Mouse (Mus musculus) hindbrain, postnatal 0 days (tissue): Measurements from ENCODE around the gene Alk. TPM values are rescaled to one million over a fixed set of nuclear protein-coding genes. Genes with fewer than 3 reads are reported as not detected.

Source experiments
- ATAC-seq: fragments of 200-750 bp; cut with Nextera tagmentation; 2 replicates; pipeline ENCODE4 v1.8.0; 2017; ENCODE audit warnings: mild to moderate bottlenecking, moderate TSS enrichment, moderate library complexity
- DNase-seq: peaks from one replicate; pipeline ENCODE4 v3.0.0-alpha.2; 2015; ENCODE audit warnings: low spot score
- H3K27ac ChIP-seq: fragments of 300-500 bp; sonication (generic); 2 replicates; pipeline ENCODE4 v1.5.1; 2014; ENCODE audit warnings: mild to moderate bottlenecking
- H3K27me3 ChIP-seq: fragments of 300-500 bp; sonication (generic); 2 replicates; pipeline ENCODE4 v1.6.1; 2014; ENCODE audit warnings: low read length, mixed read lengths; ENCODE audit not compliant: insufficient read depth
- H3K36me3 ChIP-seq: fragments of 300-500 bp; sonication (generic); 2 replicates; pipeline ENCODE4 v1.6.1; 2014; ENCODE audit warnings: low read length, mixed read lengths; ENCODE audit not compliant: insufficient read depth
- H3K4me1 ChIP-seq: fragments of 300-500 bp; sonication (generic); 2 replicates; pipeline ENCODE4 v1.6.1; 2014; ENCODE audit warnings: antibody characterized with exemption, low read length, mixed read lengths; ENCODE audit not compliant: insufficient read depth
- H3K4me2 ChIP-seq: fragments of 300-500 bp; sonication (generic); 2 replicates; pipeline ENCODE4 v1.6.1; 2014; ENCODE audit warnings: low read depth, mild to moderate bottlenecking, low read length, moderate library complexity, mixed read lengths
- H3K4me3 ChIP-seq: fragments of 300-500 bp; sonication (generic); 2 replicates; pipeline ENCODE4 v1.5.1; 2014; ENCODE audit warnings: low read length
- H3K9ac ChIP-seq: fragments of 300-500 bp; sonication (generic); replicated peaks from 2 replicates; pipeline ENCODE4 v1.6.1; 2014; ENCODE audit warnings: mild to moderate bottlenecking, low read length, moderate library complexity, mixed read lengths
- H3K9me3 ChIP-seq: fragments of 300-500 bp; sonication (generic); 2 replicates; pipeline ENCODE4 v1.6.1; 2016; ENCODE audit warnings: low read length, mixed read lengths
- CTCF ChIP-seq: IDR thresholded peaks from 2 replicates; pipeline ENCODE4 v1.5.1; 2016; ENCODE audit warnings: antibody characterized with exemption, control low read depth, low read depth
- WGBS: fragments of 180-500 bp; shearing (Covaris S2); extraction: QIAGEN DNeasy Blood & Tissue Kit; methylation state at CpG from one replicate; pipeline ENCODE4 v1.1.7; 2014; 5-methylcytosine and 5-hydroxymethylcytosine counted together
- polyA plus RNA-seq: library from polyadenylated mRNA; unstranded; fragments of >200 nt; fragmentation: Nextera tagmentation; extraction: Ambion mirVana; gene quantifications from 2 replicates; pipeline ENCODE4 v1.2.1, GENCODE M21; 2015
- total RNA-seq: library from RNA; depleted of rRNA; stranded (reverse); fragments of >200 nt; gene quantifications from 2 replicates; pipeline ENCODE4 v1.2.3, GENCODE M21; 2014

Gene Alk
- total and polyA plus RNA-seq, 2 experiments from 2014 or later = 3.4 to 17.1 TPM

DNA sequence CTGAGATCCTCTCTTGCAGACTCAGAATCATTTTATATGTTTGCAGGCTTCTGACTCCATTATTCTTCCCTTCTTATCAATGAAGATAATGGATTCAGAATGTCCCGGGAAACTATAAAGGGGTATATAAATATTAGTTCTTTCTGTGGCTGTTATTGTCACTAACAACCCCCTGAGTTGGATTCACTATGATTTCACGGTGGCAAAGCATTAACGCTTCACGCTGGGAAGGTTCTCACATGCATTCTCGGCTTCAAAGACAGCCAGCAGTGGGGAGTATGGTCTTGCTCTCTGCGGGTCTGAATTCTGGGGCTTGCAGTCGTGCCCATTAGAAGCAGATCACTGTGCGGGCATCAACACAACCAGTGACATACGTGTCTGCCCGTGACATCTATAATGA lies 34.9 kb downstream of the Alk start:
- Histone ChIP-seq H3K36me3 (no peaks in the 10 kb centered on the region), H3K27ac (no peak overlapping the region), H3K4me2 (no peak overlapping the region), H3K27me3 (no peaks in the 10 kb centered on the region), H3K4me1 (no peaks in the 10 kb centered on the region), H3K9me3 (no peaks in the 10 kb centered on the region), H3K4me3 (no peak overlapping the region), H3K9ac (no peak overlapping the region)
- no peak for TF ChIP-seq CTCF
- ATAC-seq (no peak), DNase-seq (peak; percentile 27)
- 35% methylated on average over 10 of the region's 10 CpGs for WGBS

GRCm38 (mm10) chr17:72563423-72563822 lies 41.0 kb downstream of the Alk start:
- H3K36me3 ChIP-seq = no peaks in the 10 kb centered on the region
- H3K4me2 ChIP-seq = no peak overlapping the region
- WGBS = 66% methylated on average over 5 of the region's 5 CpGs
- H3K4me1 ChIP-seq = no peaks in the 10 kb centered on the region
- H3K27me3 ChIP-seq = no peaks in the 10 kb centered on the region
- H3K4me3 ChIP-seq = no peak overlapping the region
- H3K9ac ChIP-seq = no peak overlapping the region
- TF ChIP-seq CTCF = no peak
- H3K9me3 ChIP-seq = no peaks in the 10 kb centered on the region
- no peak overlapping the region for H3K27ac ChIP-seq
- DNase-seq (no peak), ATAC-seq (no peak)

GRCm38 (mm10) chr17:72561471-72561870 lies 43.0 kb downstream of the Alk start:
- ATAC-seq = no peak
- Histone ChIP-seq H3K4me3 (no peak overlapping the region), H3K9me3 (no peaks in the 10 kb centered on the region), H3K9ac (no peak overlapping the region), H3K4me1 (no peaks in the 10 kb centered on the region), H3K36me3 (no peaks in the 10 kb centered on the region), H3K4me2 (no peak overlapping the region), H3K27me3 (no peaks in the 10 kb centered on the region), H3K27ac (no peak overlapping the region)
- TF ChIP-seq CTCF = no peak
- no peak for DNase-seq
- 33% methylated on average over 3 of the region's 3 CpGs for WGBS

- WGBS = 79% methylated on average over 1 of the region's 1 CpGs
- Histone ChIP-seq H3K9me3 (no peaks in the 10 kb centered on the region), H3K4me3 (no peak overlapping the region), H3K36me3 (no peaks in the 10 kb centered on the region), H3K4me1 (no peaks in the 10 kb centered on the region), H3K27me3 (no peaks in the 10 kb centered on the region), H3K9ac (no peak overlapping the region), H3K27ac (no peak overlapping the region), H3K4me2 (no peak overlapping the region)
- no peak for TF ChIP-seq CTCF
- DNase-seq = no peak
- ATAC-seq = no peak
Measured at GRCm38 (mm10) chr17:72560771-72561170, 43.7 kb downstream of the Alk start.

GRCm38 (mm10) chr17:72557029-72557735 lies 47.2 kb downstream of the Alk start:
- no peak for ATAC-seq
- 52% methylated on average over 6 of the region's 6 CpGs for WGBS

DNA sequence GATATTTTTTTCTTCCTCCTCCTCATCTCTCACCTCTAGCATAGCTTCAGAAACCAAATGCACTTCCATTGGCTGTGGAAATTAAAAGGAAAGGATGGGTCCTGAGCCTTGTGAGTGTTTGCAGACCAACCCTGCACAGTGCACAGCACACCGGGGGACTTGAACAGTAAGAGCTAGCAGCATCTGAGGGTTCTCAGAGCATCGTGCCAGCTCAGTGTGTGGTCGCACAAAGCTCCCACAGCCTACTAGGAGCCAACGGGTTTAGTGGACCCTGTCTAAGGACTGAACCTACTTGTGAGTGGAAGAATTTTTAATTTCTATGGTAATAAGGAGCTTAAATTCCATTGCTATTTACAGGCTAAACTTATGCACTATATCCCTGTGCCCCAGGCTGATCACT lies 58.2 kb downstream of the Alk start:
- H3K4me1 ChIP-seq = no peaks in the 10 kb centered on the region
- no peak overlapping the region for H3K4me2 ChIP-seq
- WGBS = 71% methylated on average over 4 of the region's 4 CpGs
- no peak overlapping the region for H3K27ac ChIP-seq
- DNase-seq (no peak), ATAC-seq (no peak)
- no peak for TF ChIP-seq CTCF
- H3K9ac ChIP-seq = no peak overlapping the region
- no peaks in the 10 kb centered on the region for H3K9me3 ChIP-seq
- H3K27me3 ChIP-seq = no peaks in the 10 kb centered on the region
- H3K4me3 ChIP-seq = no peak overlapping the region
- H3K36me3 ChIP-seq = no peaks in the 10 kb centered on the region

More at GRCm38 (mm10) chr17:72557029-72557735, 47.2 kb downstream of the Alk start:
- Histone ChIP-seq H3K9ac (no peak overlapping the region), H3K27me3 (no peaks in the 10 kb centered on the region), H3K27ac (no peak overlapping the region), H3K4me1 (no peaks in the 10 kb centered on the region), H3K9me3 (no peaks in the 10 kb centered on the region), H3K4me2 (no peak overlapping the region), H3K36me3 (no peaks in the 10 kb centered on the region), H3K4me3 (no peak overlapping the region)
- DNase-seq = no peak
- no peak for TF ChIP-seq CTCF

DNA sequence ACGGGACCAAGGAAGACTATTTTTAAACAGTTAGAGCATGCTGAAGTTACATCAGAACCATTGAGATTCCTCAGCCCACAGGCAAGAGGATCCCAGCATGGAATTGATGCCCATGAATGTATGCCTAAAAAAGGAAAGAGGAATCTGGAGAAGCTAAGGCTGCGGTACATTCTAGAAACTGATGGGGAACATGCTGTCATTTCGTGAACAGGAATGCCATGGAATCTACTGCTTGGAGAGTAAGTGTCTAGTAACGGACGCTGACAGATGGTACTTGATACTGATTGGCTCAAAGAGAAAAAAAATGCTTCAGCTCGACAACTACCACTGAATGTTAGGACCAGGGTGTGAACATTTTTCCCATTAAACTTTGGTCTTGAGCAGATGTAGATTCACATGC lies 69.1 kb downstream of the Alk start:
- TF ChIP-seq CTCF = no peak
- Histone ChIP-seq H3K36me3 (no peaks in the 10 kb centered on the region), H3K27ac (no peak overlapping the region), H3K4me1 (no peaks in the 10 kb centered on the region), H3K27me3 (no peaks in the 10 kb centered on the region), H3K9ac (no peak overlapping the region), H3K4me2 (no peak overlapping the region), H3K9me3 (no peaks in the 10 kb centered on the region), H3K4me3 (no peak overlapping the region)
- ATAC-seq (no peak), DNase-seq (no peak)
- 93% methylated on average over 6 of the region's 6 CpGs for WGBS
